Mouse (Mus musculus) left cerebral cortex, postnatal 25 days (tissue): ENCODE measurements at regions not wholly inside any gene's neighbourhood (a gene's known extent, or its start where the extent isn't known, plus 50 kb on each side); places are given as distances from the start of the nearest gene placed in this dataset.
"Not testable (repeated sequence)": the region's sequence is repeated elsewhere in the genome, so short reads cannot be mapped to it uniquely, and the experiment has no call there.

Experiments
- DNase-seq, 2 experiments: peaks; one replicate each; pipeline ENCODE4 v3.0.0; 2022; ENCODE audit warnings: low spot score in 2 of 2, mixed read lengths in 1 of 2
- intact Hi-C: fragments of 180-260 bp; cut with DNase I; formaldehyde crosslinking; loops from one replicate; pipeline ENCODE4 v1.15.1; 2025

DNA sequence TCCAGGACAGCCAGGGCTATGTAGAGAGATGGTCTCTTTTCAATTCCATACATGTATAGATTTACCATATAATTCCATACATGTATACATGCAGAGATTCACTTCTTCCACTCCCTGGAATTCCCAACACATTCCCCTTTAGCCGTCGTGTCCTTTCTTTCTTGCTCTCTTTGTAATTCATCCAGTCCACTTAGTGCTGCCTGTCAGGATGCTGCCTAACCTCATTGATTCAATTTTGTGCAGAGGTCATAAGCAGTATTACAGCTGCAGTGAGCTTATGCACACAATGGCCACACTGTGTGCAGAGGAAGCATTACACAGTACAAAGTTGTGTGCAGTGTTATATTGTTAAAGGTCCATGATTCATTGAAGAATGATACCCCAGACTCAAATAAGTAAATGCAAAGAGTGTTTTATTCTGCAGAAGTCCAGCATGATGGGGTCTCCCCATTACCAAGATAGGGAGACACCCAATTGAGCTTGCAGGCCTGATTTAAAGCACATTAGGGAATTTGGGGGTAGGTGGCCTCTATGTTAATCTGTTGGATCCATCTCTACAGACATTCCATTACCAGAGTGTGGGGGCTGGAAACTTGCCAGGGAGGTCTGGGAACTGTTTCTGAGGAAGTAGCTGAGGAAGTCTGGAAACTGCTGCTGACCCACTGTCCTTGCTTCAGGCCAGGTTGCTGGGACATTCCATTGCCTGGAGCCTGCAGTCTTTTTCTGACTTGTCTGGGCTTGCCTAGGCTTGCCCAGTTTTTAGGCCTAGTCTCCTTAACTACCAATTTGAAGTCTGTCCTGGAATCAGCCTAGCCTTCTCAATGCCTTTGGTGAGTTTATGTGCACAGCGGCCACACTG lies 72.8 kb downstream of the Fam161a start:
- DNase-seq, result no peak
- intact Hi-C loops, result no loop called here

GRCm38 (mm10) chr11:23081616-23082015 lies 74.3 kb downstream of the Fam161a start:
- DNase-seq, result no peak
- intact Hi-C loops, result no loop called here

- intact Hi-C loops, DNase-seq: not testable (repeated sequence)
These were observed 76.5 kb downstream of the Fam161a start for GRCm38 (mm10) chr11:23083811-23084210.

GRCm38 (mm10) chr11:23095287-23095686 lies 88.0 kb downstream of the Fam161a start:
- DNase-seq, result no peak
- intact Hi-C loops, result no loop called here

GRCm38 (mm10) chr11:23095723-23096122 lies 88.4 kb downstream of the Fam161a start:
- intact Hi-C loops, DNase-seq: not testable (repeated sequence)

DNA sequence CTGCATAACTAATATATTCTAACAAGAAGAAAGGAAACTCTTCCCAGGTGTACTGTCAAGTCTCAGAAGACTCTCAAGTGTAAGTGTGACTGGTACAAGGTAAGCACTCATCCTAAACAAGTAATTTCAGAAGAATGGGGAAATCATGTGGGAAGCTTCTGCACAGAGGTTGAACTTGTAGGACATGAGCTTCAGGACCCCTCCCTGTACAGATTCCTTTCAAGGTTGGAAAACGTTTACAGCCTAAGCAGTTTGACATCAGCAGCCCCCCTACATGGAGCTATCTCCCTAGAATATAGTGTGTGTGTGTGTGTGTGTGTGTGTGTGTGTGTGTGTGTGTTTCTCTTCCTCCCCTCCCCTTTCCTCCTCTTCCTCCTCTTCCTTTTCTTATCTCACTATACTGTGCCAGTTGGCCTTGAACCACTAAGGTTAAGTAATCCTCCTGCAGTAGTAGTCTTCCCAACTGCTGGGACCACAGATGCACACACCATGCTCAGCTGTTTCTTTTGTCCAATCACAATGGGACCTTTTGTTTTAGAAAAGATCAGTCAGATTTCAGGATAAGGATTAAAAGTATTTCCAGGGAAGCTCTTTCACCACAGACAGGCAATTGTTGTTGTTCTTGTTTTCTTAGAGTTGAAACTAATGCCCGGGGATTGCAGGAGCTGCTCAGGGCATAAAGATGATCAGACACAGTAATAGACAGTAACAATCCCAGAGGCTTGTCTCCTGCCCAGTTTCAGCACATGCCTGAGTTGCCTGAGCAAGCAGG lies 89.3 kb downstream of the Fam161a start:
- DNase-seq, result no peak
- intact Hi-C loops, result no loop called here

GRCm38 (mm10) chr11:23097223-23097490 lies 89.8 kb downstream of the Fam161a start:
- intact Hi-C loops, result no loop called here
- no peak for DNase-seq

DNA sequence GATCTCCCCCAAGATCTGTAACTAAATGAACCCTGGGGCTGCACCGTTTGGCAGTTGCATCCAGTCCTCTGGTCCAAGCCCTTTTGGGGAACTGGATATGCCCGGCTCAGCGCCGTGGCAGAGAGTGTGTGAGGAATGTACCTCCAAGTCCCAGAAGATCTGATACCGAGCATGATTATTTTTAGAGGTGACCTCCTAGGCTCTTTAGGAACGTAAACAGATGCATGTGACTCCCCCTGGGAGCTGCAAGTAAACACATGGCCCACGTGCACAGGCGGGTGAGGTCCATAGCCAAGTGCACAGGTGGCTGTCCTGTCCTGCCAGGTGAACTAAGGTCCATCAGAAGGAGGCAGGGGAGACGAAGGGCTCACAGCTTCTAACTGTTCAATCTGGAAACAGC lies 107.3 kb downstream of the Fam161a start:
- intact Hi-C loops, result no loop called here
- DNase-seq, result no peak

GRCm38 (mm10) chr11:23120533-23121210 lies 113.3 kb downstream of the Fam161a start:
- no peak for DNase-seq
- intact Hi-C loops, result no loop called here

GRCm38 (mm10) chr11:23124198-23124951 lies 117.0 kb downstream of the Fam161a start:
- DNase-seq, result peak in 1 of 2 experiments; percentile 7
- intact Hi-C loops, result no loop called here

- intact Hi-C loops, result no loop called here
- no peak for DNase-seq
These were observed 123.8 kb downstream of the Fam161a start for GRCm38 (mm10) chr11:23131122-23131521.

DNA sequence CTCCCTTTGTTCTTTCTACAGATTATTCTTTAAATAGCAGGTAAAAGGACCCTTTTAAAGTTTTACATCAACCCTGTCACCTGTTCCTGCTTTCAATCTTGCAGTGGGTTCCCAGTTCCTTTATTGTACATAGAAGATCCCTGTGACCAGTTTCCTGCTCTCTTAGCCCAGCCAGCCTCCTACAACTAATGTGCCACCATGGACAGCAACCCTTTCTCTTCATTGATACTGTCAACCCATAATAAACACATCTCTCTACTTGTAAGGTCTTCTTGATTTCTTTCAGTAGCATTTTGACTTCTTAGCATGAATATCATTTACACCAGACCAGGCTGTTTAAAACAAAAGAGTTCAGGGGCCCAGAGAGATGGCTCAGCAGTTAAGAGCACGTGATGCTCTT lies 124.2 kb upstream of the Xpo1 start:
- intact Hi-C loops, result no loop called here
- DNase-seq, result no peak

DNA sequence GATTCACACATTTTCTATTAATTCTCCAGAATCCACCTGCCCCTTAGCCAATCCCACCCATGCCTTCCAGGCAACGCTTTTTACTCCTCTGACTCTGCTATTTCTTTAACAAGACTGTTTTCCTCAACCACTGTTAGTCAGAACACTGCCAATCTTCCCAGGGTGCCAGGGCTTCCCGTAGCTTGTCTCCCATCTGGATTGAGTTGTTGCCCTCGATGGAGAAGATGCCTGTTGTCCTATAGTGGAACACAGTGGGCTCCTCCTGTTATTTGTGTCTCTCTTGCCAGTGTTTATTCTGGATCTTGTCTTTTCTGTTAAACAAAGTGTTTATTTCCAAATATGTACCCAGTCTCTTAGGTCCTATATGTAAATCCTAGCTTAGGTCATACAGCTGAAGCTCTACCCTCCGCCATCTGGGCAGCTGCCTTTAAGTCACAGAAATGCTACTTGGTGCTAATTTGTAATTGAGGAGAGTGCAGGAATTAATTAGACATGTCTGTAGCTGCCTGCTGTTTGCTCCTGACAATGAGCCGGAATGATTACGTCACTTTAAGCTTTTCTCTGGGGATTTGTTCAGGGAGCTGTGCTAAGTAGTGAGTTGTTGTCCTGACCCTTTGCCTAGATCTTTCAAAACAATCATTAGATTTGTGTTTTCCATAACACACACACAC lies 115.3 kb upstream of the Xpo1 start:
- intact Hi-C loops, result no loop called here
- no peak for DNase-seq

DNA sequence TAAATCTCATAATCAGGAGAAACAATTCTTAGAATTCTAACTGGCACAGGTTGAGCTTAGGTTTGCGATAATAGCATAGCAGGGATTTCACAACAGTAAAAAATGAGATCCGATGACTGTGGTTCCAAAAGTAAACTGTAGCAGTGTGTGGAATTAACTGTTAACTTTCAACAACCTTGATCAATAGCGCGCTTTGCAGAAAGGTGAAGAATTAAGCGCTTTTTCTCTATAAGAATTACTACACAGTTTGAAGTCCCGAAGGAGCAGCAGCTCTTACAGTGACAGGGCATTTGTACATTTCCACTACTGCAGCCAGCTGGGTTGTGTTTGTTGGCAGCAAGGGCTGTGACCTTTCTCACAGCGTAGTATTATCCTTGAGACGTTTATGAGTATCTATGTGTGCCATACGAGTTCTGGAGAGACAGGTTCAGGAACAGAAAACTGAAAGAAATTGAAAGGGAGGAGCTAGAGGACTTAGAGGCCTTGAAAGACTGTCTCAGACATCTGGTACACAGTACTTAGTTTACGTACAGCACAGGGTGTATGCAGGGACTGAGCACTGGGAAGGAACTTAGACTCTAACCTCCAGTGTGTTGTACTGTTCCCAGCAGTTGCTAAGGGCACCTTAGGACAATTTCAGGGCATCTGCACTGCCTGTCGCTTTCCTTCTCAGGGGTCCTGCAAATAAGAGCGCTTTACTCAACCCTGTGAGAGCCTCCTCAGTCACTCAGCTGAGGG lies 114.6 kb upstream of the Xpo1 start:
- intact Hi-C loops, result no loop called here
- DNase-seq, result no peak

GRCm38 (mm10) chr11:23148048-23148596 lies 107.7 kb upstream of the Xpo1 start:
- DNase-seq, result no peak
- intact Hi-C loops, result loop anchor here (5.0 kb wide), 1 partner anchor 109 kb away; the partner anchor contains the start of gene Xpo1

DNA sequence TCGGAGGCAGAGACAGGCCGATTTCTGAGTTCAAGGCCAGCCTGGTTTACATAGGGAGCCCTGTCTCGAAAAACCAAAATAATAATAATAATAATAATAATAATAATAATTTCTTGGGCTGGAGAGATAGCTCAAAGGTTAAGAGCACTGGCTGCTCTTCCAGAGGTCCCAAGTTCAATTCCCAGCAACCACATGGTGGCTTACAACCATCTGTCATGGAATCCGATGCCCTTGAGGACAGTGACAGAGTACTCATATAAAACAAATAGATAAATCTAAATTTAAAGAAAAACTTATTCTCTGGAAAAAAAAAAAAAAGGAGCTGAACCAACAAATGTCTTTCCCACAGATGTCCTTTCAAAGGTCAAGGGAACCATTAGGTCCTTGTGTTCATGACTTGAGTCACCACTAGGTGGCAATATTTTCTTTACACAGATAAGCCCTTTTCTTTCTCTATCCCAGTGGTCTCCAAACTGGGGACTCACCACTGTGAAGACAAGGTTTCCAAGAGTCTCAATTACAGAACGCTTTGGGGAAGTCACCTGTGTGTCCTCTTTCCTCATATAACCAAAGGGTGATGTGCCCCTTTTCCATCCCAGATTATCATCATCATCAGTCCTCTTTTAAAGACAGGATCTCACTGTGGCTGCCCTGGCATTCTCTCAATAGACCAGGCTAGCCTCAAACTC lies 106.1 kb upstream of the Xpo1 start:
- peak in 1 of 2 experiments; percentile 30 for DNase-seq
- intact Hi-C loops, result loop anchor here (2.0 to 5.0 kb wide), 2 partner anchors 108 to 123 kb away; partner anchors contain the start of gene Xpo1

- DNase-seq, result no peak
- intact Hi-C loops, result no loop called here
These were observed 101.0 kb upstream of the Xpo1 start for GRCm38 (mm10) chr11:23154851-23155250.
